Mouse (Mus musculus) erythroblast, embryonic 14.5 days (primary cell): Measurements from ENCODE around the gene Gm30191.

Experiments used
- GATA1 ChIP-seq: IDR thresholded peaks from 2 replicates; pipeline ENCODE4 v1.6.1; 2012; ENCODE audit warnings: low read length, inconsistent platforms, mixed read lengths
- TAL1 ChIP-seq: IDR thresholded peaks from 3 replicates; pipeline ENCODE4 v1.6.1; 2012; ENCODE audit warnings: low read length, inconsistent platforms, mixed read lengths

- TF ChIP-seq TAL1: no peak
- TF ChIP-seq GATA1: no peak
These were observed 8.1 kb downstream of the Gm30191 start for GRCm38 (mm10) chr4:134254835-134255234.
